Mouse (Mus musculus): ENCODE measurements around the gene Thy1. TPM values are rescaled to one million over a fixed set of nuclear protein-coding genes. Genes with fewer than 3 reads are reported as not detected.

Thy1 gene
- total and polyA plus RNA-seq, 3 experiments = 6.6 to 32.3 (median 15.5) TPM

GRCm38 (mm10) chr9:44007323-44007722 lies 35.9 kb upstream of the Thy1 start:
- no peak overlapping the region for H3K9ac ChIP-seq (ENCODE audit: low read depth, low read length)
- H3K27me3 ChIP-seq (ENCODE audit: control insufficient read depth, insufficient read depth, low read length) = no peaks in the 10 kb centered on the region; the same call in 1 of the 2 replicates
- no peak for DNase-seq
- H3K27ac ChIP-seq = no peak overlapping the region
- no peaks in the 10 kb centered on the region for H3K79me2 ChIP-seq (replicated peaks; ENCODE audit: control insufficient read depth, insufficient read depth, low read length)
- intact Hi-C loops (cut with DNase I) = no loop called here
- H3K36me3 ChIP-seq (ENCODE audit: control insufficient read depth, insufficient read depth, low read length) = no peaks in the 10 kb centered on the region
- H3K4me3 ChIP-seq = no peak overlapping the region
- 55% methylated on average over 2 of the region's 2 CpGs for WGBS
- no peak for TF ChIP-seq CTCF (IDR thresholded peaks at IDR 0.05)
- TF ChIP-seq POLR2A (IDR thresholded peaks at IDR 0.05; ENCODE audit: insufficient read depth, low read depth, low read length) = no peak
- TF ChIP-seq EP300 (IDR thresholded peaks at IDR 0.05; ENCODE audit: insufficient read depth, low read depth, low read length) = no peak
- no peaks in the 10 kb centered on the region for H3K4me1 ChIP-seq (ENCODE audit: control insufficient read depth, insufficient read depth, low read length)

- no peak overlapping the region for H3K9ac ChIP-seq (ENCODE audit: low read depth, low read length)
- no peaks in the 10 kb centered on the region for H3K79me2 ChIP-seq (replicated peaks; ENCODE audit: control insufficient read depth, insufficient read depth, low read length)
- intact Hi-C loops (cut with DNase I) = no loop called here
- TF ChIP-seq POLR2A (IDR thresholded peaks at IDR 0.05; ENCODE audit: insufficient read depth, low read depth, low read length) = no peak
- no peak for TF ChIP-seq EP300 (IDR thresholded peaks at IDR 0.05; ENCODE audit: insufficient read depth, low read depth, low read length)
- H3K4me3 ChIP-seq = no peak overlapping the region
- DNase-seq = no peak
- no peaks in the 10 kb centered on the region; the same call in 1 of the 2 replicates for H3K27me3 ChIP-seq (ENCODE audit: control insufficient read depth, insufficient read depth, low read length)
- H3K27ac ChIP-seq = no peak overlapping the region
- WGBS = 68% methylated on average over 3 of the region's 3 CpGs
- no peaks in the 10 kb centered on the region for H3K4me1 ChIP-seq (ENCODE audit: control insufficient read depth, insufficient read depth, low read length)
- no peaks in the 10 kb centered on the region for H3K36me3 ChIP-seq (ENCODE audit: control insufficient read depth, insufficient read depth, low read length)
Observed at GRCm38 (mm10) chr9:44007991-44008390, 35.2 kb upstream of the Thy1 start.

- no peaks in the 10 kb centered on the region for H3K36me3 ChIP-seq (ENCODE audit: control insufficient read depth, insufficient read depth, low read length)
- H3K4me3 ChIP-seq = no peak overlapping the region
- intact Hi-C loops (cut with DNase I) = no loop called here
- H3K79me2 ChIP-seq (replicated peaks; ENCODE audit: control insufficient read depth, insufficient read depth, low read length) = no peaks in the 10 kb centered on the region
- no peak for TF ChIP-seq CTCF (IDR thresholded peaks at IDR 0.05)
- TF ChIP-seq EP300 (IDR thresholded peaks at IDR 0.05; ENCODE audit: insufficient read depth, low read depth, low read length) = no peak
- no peak for TF ChIP-seq POLR2A (IDR thresholded peaks at IDR 0.05; ENCODE audit: insufficient read depth, low read depth, low read length)
- H3K27ac ChIP-seq = no peak overlapping the region
- no peak for DNase-seq
- 66% methylated on average over 3 of the region's 3 CpGs for WGBS
- H3K27me3 ChIP-seq (ENCODE audit: control insufficient read depth, insufficient read depth, low read length) = no peaks in the 10 kb centered on the region
- no peaks in the 10 kb centered on the region for H3K4me1 ChIP-seq (ENCODE audit: control insufficient read depth, insufficient read depth, low read length)
- H3K9ac ChIP-seq (ENCODE audit: low read depth, low read length) = no peak overlapping the region
Observed at GRCm38 (mm10) chr9:44010900-44011299, 32.3 kb upstream of the Thy1 start.

GRCm38 (mm10) chr9:44011668-44012067 lies 31.5 kb upstream of the Thy1 start:
- no peak overlapping the region for H3K9ac ChIP-seq (ENCODE audit: low read depth, low read length)
- H3K36me3 ChIP-seq (ENCODE audit: control insufficient read depth, insufficient read depth, low read length) = no peaks in the 10 kb centered on the region
- H3K4me1 ChIP-seq (ENCODE audit: control insufficient read depth, insufficient read depth, low read length) = no peaks in the 10 kb centered on the region
- no peak overlapping the region for H3K4me3 ChIP-seq
- TF ChIP-seq EP300 (IDR thresholded peaks at IDR 0.05; ENCODE audit: insufficient read depth, low read depth, low read length) (no peak), POLR2A (IDR thresholded peaks at IDR 0.05; ENCODE audit: insufficient read depth, low read depth, low read length) (no peak), CTCF (IDR thresholded peaks at IDR 0.05) (no peak)
- no peaks in the 10 kb centered on the region for H3K27me3 ChIP-seq (ENCODE audit: control insufficient read depth, insufficient read depth, low read length)
- no peak overlapping the region for H3K27ac ChIP-seq
- intact Hi-C loops (cut with DNase I) = no loop called here
- H3K79me2 ChIP-seq (replicated peaks; ENCODE audit: control insufficient read depth, insufficient read depth, low read length) = no peaks in the 10 kb centered on the region
- 85% methylated on average over 5 of the region's 5 CpGs for WGBS
- no peak for DNase-seq

DNA sequence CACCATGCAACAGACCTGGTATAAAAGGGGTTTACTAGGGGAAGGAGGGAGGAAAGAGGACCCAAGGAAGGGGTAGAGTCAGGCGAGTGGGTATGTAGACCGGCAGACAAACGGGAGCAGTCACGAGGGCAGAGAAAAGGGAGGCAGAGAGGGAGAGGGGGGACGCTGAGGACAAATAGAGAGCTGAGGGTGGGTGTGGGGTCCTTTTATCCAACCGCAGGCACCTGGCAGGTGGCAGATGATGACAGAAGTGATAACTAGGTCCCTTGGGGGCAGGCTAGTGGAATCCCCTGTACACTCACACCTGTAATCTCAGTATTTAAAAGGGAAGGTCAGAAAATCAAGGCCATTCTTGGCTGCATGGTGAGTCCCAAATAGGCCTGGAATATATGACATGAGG lies 31.0 kb upstream of the Thy1 start:
- Histone ChIP-seq H3K9ac (ENCODE audit: low read depth, low read length) (no peak overlapping the region), H3K79me2 (replicated peaks; ENCODE audit: control insufficient read depth, insufficient read depth, low read length) (no peaks in the 10 kb centered on the region), H3K36me3 (ENCODE audit: control insufficient read depth, insufficient read depth, low read length) (no peaks in the 10 kb centered on the region), H3K27ac (no peak overlapping the region), H3K27me3 (ENCODE audit: control insufficient read depth, insufficient read depth, low read length) (no peaks in the 10 kb centered on the region), H3K4me1 (ENCODE audit: control insufficient read depth, insufficient read depth, low read length) (no peaks in the 10 kb centered on the region), H3K4me3 (no peak overlapping the region)
- intact Hi-C loops (cut with DNase I) = no loop called here
- DNase-seq = no peak
- no peak for TF ChIP-seq POLR2A (IDR thresholded peaks at IDR 0.05; ENCODE audit: insufficient read depth, low read depth, low read length)
- TF ChIP-seq EP300 (IDR thresholded peaks at IDR 0.05; ENCODE audit: insufficient read depth, low read depth, low read length) = no peak
- no peak for TF ChIP-seq CTCF (IDR thresholded peaks at IDR 0.05)
- 91% methylated on average over 6 of the region's 6 CpGs for WGBS

- Histone ChIP-seq H3K9ac (ENCODE audit: low read depth, low read length) (no peak overlapping the region), H3K4me1 (ENCODE audit: control insufficient read depth, insufficient read depth, low read length) (no peaks in the 10 kb centered on the region), H3K27me3 (ENCODE audit: control insufficient read depth, insufficient read depth, low read length) (no peaks in the 10 kb centered on the region), H3K36me3 (ENCODE audit: control insufficient read depth, insufficient read depth, low read length) (no peaks in the 10 kb centered on the region), H3K4me3 (no peak overlapping the region), H3K79me2 (replicated peaks; ENCODE audit: control insufficient read depth, insufficient read depth, low read length) (no peaks in the 10 kb centered on the region), H3K27ac (no peak overlapping the region)
- DNase-seq = peak; percentile 43 to 48
- TF ChIP-seq POLR2A (IDR thresholded peaks at IDR 0.05; ENCODE audit: insufficient read depth, low read depth, low read length) (no peak), EP300 (IDR thresholded peaks at IDR 0.05; ENCODE audit: insufficient read depth, low read depth, low read length) (no peak), CTCF (IDR thresholded peaks at IDR 0.05) (no peak)
- 17% methylated on average over 8 of the region's 8 CpGs for WGBS
- intact Hi-C loops (cut with DNase I) = no loop called here
Observed at GRCm38 (mm10) chr9:44012761-44013301, 30.4 kb upstream of the Thy1 start.
